Mouse (Mus musculus) testis, adult 2 months (tissue): Measurements from ENCODE around the gene Cldn7. TPM values are rescaled to one million over a fixed set of nuclear protein-coding genes. Genes with fewer than 3 reads are reported as not detected.

Experiments used
- H3K27ac ChIP-seq: fragments of 200-500 bp; 2 replicates; pipeline ENCODE4 v1.5.1; 2012; ENCODE audit warnings: low read depth, low read length; ENCODE audit not compliant: control insufficient read depth, insufficient read depth
- H3K27me3 ChIP-seq: fragments of 200-500 bp; 2 replicates; pipeline ENCODE4 v1.6.1; 2012; ENCODE audit warnings: mild to moderate bottlenecking, low read length, moderate library complexity; ENCODE audit not compliant: control insufficient read depth, insufficient read depth
- H3K36me3 ChIP-seq: fragments of 200-500 bp; 2 replicates; pipeline ENCODE4 v1.6.1; 2012; ENCODE audit warnings: mild to moderate bottlenecking, low read length; ENCODE audit not compliant: control insufficient read depth, insufficient read depth
- H3K4me1 ChIP-seq: fragments of 200-500 bp; 2 replicates; pipeline ENCODE4 v1.6.1; 2012; ENCODE audit warnings: low read length; ENCODE audit not compliant: control insufficient read depth, insufficient read depth
- H3K4me3 ChIP-seq: fragments of 200-500 bp; 2 replicates; pipeline ENCODE4 v1.5.1; 2012; ENCODE audit warnings: low read depth, mild to moderate bottlenecking, low read length, moderate library complexity, mixed read lengths; ENCODE audit not compliant: control insufficient read depth
- CTCF ChIP-seq: fragments of 200-500 bp; IDR thresholded peaks from 2 replicates; pipeline ENCODE4 v1.5.1; 2012; ENCODE audit warnings: low read depth, mild to moderate bottlenecking, inconsistent platforms, low read length, moderate library complexity; ENCODE audit not compliant: control insufficient read depth, insufficient read depth, insufficient replicate concordance
- POLR2A ChIP-seq: fragments of 200-500 bp; IDR thresholded peaks from 2 replicates; pipeline ENCODE4 v1.6.1; 2012; ENCODE audit warnings: low read depth, mild to moderate bottlenecking, inconsistent platforms, low read length, moderate library complexity; ENCODE audit not compliant: control insufficient read depth
- polyA plus RNA-seq: library from polyadenylated mRNA; depleted of rRNA; stranded (reverse); fragments of >200 nt; gene quantifications from 2 replicates; pipeline ENCODE4 v1.2.3, GENCODE M21; 2012

Cldn7 gene
- polyA plus RNA-seq, 1 experiment, result 3.0 TPM

DNA sequence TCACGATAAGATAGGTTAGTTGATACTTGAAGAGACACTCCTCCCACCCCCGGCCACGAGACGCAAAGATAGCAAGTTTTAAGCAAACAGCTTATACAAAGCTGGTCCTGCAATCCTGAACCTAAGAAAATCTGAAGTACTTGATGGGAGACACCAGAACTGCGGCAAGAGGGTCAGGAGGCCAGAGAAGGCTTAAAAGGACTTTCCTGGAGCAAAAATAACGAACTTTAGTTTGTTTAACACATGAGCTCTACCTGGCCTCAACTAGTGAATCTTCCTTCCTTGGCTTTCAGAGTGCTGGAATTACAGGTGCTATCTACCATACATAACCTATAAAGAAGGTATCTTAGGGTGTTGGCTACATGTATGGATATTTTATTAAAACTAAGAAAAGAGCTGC is 29.9 kb upstream of the Cldn7 start:
- Histone ChIP-seq H3K27me3 (no peaks in the 10 kb centered on the region), H3K4me3 (peak overlapping the region; percentile 91), H3K4me1 (peaks cover 8% of the 10 kb centered on the region), H3K27ac (peak overlapping the region; percentile 98), H3K36me3 (peaks cover 2% of the 10 kb centered on the region; the same call in 1 of the 2 replicates)
- no peak for TF ChIP-seq POLR2A
- no peak for TF ChIP-seq CTCF

DNA sequence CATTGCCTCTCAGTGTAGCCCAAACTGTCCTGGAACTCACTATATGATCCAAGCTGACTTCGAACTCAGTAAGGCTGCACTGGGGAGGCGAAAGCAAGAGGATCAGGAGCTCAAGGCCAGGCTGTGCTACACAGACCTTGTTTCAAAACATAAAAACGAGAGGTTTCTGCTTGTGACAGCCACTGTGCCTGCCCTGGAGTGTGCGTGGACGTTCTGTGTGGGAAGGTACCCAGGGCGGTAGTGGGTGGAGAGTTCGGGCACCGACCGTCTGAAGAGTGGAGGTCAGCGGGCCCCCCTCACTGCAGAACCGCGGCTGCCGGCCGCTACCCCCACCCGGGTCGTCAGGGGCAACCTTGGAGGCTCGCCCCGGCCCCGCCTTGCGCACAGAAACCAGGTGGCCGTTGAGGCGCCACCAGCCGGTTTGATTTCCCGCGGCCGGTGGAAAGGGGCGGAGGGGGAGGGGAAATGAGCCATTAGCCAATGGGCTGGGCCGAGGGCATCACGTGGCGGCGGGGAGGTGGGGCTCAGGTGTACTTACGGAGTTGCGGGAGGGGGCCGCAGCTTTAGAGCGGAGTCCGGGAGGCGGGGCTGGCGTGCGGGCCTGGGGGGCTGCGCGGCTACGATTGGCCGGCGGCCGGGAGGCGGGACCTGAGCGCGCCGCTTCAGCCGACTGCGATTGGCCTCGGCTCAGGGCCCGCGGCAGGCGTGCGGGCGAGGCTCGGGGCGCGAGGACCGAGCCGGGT is 29.3 kb upstream of the Cldn7 start, which contains the start of gene Ybx2:
Gene Ybx2 (plus strand): TSS at position 660 of the 743 bp plus-strand sequence.
- Histone ChIP-seq H3K4me3 (peak within 1 kb of the TSS; percentile 91), H3K4me1 (peaks cover 6% of the 10 kb centered on the region), H3K27me3 (no peaks in the 10 kb centered on the region), H3K36me3 (peaks cover 2% of the 10 kb centered on the region; the same call in 1 of the 2 replicates), H3K27ac (peak within 1 kb of the TSS; percentile 98)
- peak; percentile 59; the same call in 1 of the 2 replicates for TF ChIP-seq POLR2A
- TF ChIP-seq CTCF, result no peak

DNA sequence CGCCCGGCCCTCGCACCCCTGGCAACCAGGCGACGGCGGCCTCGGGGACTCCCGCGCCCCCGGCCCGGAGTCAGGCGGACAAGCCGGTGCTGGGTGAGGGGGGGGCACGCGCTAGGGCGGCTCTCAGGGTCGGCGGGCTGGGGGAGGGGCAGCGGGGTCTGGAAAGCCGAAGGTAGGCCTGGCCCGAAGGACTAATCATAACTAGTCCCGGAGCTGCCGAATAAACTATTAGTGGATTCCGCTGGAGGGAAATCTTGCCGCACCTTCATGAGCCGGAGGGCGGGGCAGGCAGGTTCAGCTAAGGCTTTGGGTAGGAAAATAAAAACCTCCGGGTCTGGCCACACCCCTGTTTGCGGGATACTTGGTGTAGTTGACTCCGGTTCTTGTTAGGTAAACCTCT is 28.4 kb upstream of the Cldn7 start:
- peaks cover 8% of the 10 kb centered on the region for H3K4me1 ChIP-seq
- TF ChIP-seq CTCF (no peak), POLR2A (no peak)
- peaks cover 5% of the 10 kb centered on the region for H3K36me3 ChIP-seq
- H3K4me3 ChIP-seq, result peak overlapping the region; percentile 91
- H3K27me3 ChIP-seq, result no peaks in the 10 kb centered on the region
- peak overlapping the region; percentile 91 for H3K27ac ChIP-seq

DNA sequence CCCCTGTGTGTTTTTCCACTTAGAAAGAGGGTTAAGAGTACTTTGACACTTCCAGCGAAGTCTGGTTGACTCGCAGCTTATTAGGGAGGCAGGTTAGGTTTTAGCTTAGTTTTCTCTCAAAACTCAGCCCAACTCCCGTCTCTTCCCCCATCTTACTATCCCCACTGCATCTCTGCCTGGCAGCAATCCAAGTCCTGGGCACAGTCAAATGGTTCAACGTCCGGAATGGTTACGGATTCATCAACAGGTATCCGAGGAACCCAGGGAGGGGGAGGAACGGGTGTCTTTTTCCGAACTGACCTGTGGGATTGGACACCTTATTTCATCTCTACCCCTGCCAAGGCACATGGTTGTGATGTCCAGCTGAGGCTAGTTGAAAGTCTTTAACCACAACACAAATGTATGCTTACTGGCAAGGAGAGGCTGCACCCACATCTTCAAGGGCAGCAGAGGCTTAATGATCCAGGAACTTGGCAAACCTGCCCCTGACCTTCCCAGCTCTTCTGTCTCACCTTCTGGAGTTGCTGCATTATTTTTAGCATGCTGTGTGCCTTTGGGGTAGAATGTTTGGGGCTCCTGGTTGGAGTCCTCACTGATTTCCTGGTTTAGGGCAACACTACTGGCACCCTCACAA is 27.7 kb upstream of the Cldn7 start:
- no peak for TF ChIP-seq POLR2A
- TF ChIP-seq CTCF, result no peak
- H3K36me3 ChIP-seq, result peaks cover 5% of the 10 kb centered on the region
- no peaks in the 10 kb centered on the region for H3K27me3 ChIP-seq
- peaks cover 8% of the 10 kb centered on the region for H3K4me1 ChIP-seq
- peak overlapping the region; percentile 91 for H3K4me3 ChIP-seq
- H3K27ac ChIP-seq, result peak overlapping the region; percentile 91

DNA sequence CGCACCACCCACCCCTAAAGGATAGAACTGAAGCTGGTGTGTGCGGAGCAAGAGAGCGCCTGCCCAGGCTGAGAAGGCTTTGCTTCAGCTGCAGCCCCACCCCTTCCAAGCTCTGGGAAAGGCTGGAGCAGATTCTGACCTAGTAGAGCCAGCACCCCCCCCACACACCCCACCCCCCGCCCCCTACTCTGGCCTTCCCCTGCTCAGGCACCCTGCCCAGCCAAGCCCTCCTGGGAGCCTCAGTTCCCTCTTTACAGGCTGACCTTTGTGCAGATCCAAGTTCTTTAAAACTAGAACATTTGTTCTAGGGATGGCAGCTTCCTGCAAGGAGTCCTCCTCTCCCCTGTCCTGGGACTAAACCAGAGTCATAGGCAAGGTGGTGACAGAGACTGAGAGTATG is 27.2 kb upstream of the Cldn7 start:
- Histone ChIP-seq H3K36me3 (peaks cover 5% of the 10 kb centered on the region), H3K27ac (no peak overlapping the region), H3K4me3 (peak overlapping the region; percentile 91), H3K27me3 (no peaks in the 10 kb centered on the region), H3K4me1 (peaks cover 8% of the 10 kb centered on the region)
- TF ChIP-seq POLR2A (no peak), CTCF (no peak)

DNA sequence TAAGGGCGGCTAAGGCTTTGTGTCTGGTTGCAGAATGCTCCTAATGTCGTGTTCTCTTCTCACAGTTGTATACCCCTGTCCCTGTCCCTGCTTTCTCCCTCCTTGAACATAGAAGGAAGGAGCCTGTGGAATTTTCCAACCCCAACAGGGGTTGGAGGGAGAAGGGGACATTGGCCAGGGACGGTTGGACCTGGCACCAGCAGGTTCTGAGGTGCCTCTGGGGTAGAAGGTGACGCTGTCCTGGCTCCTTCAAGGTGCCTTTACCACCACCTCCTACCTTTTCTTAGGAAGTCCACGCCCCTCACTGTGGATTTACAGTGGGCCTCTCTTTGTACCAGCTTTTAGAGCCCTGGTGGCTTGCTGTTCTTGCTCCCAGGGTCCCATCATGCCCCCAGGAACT is 26.7 kb upstream of the Cldn7 start:
- Histone ChIP-seq H3K4me3 (no peak overlapping the region), H3K27ac (no peak overlapping the region), H3K4me1 (peaks cover 8% of the 10 kb centered on the region), H3K36me3 (peaks cover 5% of the 10 kb centered on the region), H3K27me3 (no peaks in the 10 kb centered on the region)
- TF ChIP-seq CTCF (no peak), POLR2A (no peak)

DNA sequence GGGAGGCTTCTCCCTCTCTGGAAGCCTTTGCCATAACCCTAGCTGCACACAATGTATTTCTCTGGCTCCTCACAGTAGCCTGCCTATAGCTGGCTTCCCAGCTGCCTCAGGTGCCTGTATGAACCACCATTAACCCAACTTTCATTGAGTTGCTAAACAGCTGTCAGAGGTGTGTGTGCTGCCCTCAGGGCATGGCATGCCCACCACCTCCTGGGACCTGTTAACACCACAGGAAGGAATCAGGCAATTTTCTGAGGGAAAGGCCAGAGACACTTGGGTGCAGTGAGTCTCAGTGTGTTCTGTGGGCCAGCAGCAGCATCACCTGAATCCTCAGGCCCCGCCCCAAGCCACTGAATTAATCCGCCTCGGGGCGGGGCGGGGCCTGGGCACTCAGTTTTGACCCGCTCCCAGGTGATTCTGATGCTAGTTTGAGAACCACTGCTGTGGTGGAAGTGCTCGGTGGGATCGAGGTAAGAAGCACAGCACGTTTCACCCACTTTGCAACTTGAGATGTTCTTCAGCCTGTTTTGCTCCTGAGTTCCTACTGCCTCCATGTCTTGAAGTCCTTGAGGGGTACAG is 26.1 kb upstream of the Cldn7 start:
- Histone ChIP-seq H3K27ac (no peak overlapping the region), H3K4me1 (peaks cover 8% of the 10 kb centered on the region), H3K4me3 (no peak overlapping the region), H3K27me3 (no peaks in the 10 kb centered on the region), H3K36me3 (peaks cover 5% of the 10 kb centered on the region)
- no peak for TF ChIP-seq CTCF
- no peak for TF ChIP-seq POLR2A
